Mouse (Mus musculus): ENCODE results near the gene Anp32e. TPM values are rescaled to one million over a fixed set of nuclear protein-coding genes. Genes with fewer than 3 reads are reported as not detected.
"Not testable (repeated sequence)": the region's sequence is repeated elsewhere in the genome, so short reads cannot be mapped to it uniquely, and the experiment has no call there.

Anp32e gene
- polyA plus RNA-seq, 1 experiment, result 275 TPM

DNA sequence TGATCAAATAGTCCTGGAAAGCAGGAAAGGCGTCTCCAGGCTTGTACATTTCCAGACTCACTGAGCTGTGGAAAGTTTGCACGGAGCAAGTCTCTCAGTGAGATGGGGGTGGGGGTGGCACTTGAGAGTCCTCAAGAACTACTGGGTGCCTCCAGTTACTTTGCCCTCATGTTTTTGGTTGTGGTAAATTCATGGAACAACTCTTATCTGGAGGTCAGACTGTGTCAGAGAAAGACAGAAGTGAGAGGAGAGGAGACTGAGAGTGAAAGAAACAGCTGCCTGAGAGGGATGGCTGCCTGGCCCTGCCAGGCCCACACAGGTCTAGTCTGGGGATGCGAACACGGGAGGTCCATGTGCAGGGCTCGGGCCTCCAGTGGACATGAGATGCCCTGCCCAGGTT, 26.3 kb downstream of the Anp32e start:
- no peak overlapping the region for H3K4me3 ChIP-seq (replicated peaks; ENCODE audit: control insufficient read depth, low read depth, low read length)
- 91% methylated on average over 5 of the region's 5 CpGs for WGBS
- no peaks in the 10 kb centered on the region; the same call in 1 of the 2 replicates for H3K4me1 ChIP-seq (ENCODE audit: control insufficient read depth, insufficient read depth, low read length)
- H3K27ac ChIP-seq (ENCODE audit: control insufficient read depth, insufficient read depth, low read depth, low read length, poor library complexity), result no peak overlapping the region
- TF ChIP-seq POLR2A (IDR thresholded peaks at IDR 0.05; ENCODE audit: borderline replicate concordance, control insufficient read depth, low read depth, low read length) (no peak), CTCF (IDR thresholded peaks at IDR 0.05; ENCODE audit: control insufficient read depth, insufficient read depth, low read length) (no peak)

DNA sequence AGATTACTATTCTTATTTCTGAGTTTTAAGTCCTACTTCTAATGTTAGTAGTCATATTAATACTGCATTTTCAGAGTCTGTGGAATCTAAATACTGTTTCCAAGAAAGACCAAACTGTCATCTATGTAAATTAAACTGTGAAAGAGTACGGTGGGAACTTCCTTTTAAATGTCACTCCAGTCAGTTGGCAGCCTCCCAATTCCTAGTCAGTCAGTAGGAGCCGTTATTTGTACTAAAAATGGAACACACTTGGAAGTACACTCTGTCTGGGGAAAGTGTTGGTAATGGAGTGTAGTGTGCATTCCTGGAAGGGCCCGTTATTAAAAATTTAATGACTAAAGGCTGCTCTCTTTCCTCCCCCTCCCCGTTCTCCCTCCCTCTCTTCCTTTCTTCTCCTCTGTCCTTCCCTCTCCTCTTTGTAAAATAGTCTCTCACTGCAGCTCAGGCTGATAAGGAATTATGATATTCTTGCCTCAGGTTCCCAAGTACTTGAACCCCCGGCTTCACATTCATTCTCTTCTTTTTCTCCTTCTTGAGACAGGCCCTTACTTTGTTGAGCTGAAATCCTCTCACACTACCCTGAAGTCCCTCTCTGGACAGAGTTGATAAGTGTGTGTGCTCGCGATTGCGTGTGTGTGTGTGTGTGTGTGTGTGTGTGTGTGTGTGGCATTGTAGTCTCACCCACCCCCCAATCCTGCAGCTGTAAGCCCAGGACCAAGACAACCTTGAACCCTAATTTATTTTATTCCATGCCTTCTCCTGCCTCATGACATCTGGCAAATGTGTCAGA, 28.5 kb downstream of the Anp32e start:
- no peak overlapping the region for H3K4me3 ChIP-seq (replicated peaks; ENCODE audit: control insufficient read depth, low read depth, low read length)
- no peak for TF ChIP-seq CTCF (IDR thresholded peaks at IDR 0.05; ENCODE audit: control insufficient read depth, insufficient read depth, low read length)
- no peak for TF ChIP-seq POLR2A (IDR thresholded peaks at IDR 0.05; ENCODE audit: borderline replicate concordance, control insufficient read depth, low read depth, low read length)
- H3K4me1 ChIP-seq (ENCODE audit: control insufficient read depth, insufficient read depth, low read length), result no peaks in the 10 kb centered on the region; the same call in 1 of the 2 replicates
- no peak overlapping the region for H3K27ac ChIP-seq (ENCODE audit: control insufficient read depth, insufficient read depth, low read depth, low read length, poor library complexity)
- WGBS, result 22% methylated on average over 8 of the region's 8 CpGs

DNA sequence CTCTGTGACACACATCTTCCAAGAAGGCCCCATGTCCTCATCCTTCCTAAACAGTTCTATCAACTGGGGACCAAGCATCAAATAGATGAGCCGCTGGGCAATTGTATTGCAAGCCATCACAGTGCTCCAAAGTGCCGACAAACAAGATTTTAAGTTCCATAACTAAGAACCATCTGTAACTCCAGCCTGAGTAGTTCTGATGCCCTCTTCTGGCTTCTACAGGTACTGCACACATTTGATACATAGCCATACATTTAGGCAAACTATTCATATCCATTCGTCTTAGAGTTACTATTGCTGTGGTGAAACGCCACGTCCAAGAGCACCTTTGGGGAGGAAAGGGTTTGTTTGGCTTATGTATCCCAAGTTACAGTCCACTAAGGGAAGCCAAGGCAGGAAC, 30.0 kb downstream of the Anp32e start:
- H3K4me1 ChIP-seq (ENCODE audit: control insufficient read depth, insufficient read depth, low read length), result no peaks in the 10 kb centered on the region; the same call in 1 of the 2 replicates
- 63% methylated on average over 5 of the region's 5 CpGs for WGBS
- TF ChIP-seq CTCF (IDR thresholded peaks at IDR 0.05; ENCODE audit: control insufficient read depth, insufficient read depth, low read length) (no peak), POLR2A (IDR thresholded peaks at IDR 0.05; ENCODE audit: borderline replicate concordance, control insufficient read depth, low read depth, low read length) (no peak)
- H3K4me3 ChIP-seq (replicated peaks; ENCODE audit: control insufficient read depth, low read depth, low read length), result no peak overlapping the region
- no peak overlapping the region for H3K27ac ChIP-seq (ENCODE audit: control insufficient read depth, insufficient read depth, low read depth, low read length, poor library complexity)

GRCm38 (mm10) chr3:95959807-95960206, 30.8 kb downstream of the Anp32e start:
- 72% methylated on average over 1 of the region's 1 CpGs for WGBS
- H3K4me3 ChIP-seq (replicated peaks; ENCODE audit: control insufficient read depth, low read depth, low read length), result no peak overlapping the region
- TF ChIP-seq POLR2A (IDR thresholded peaks at IDR 0.05; ENCODE audit: borderline replicate concordance, control insufficient read depth, low read depth, low read length) (no peak), CTCF (IDR thresholded peaks at IDR 0.05; ENCODE audit: control insufficient read depth, insufficient read depth, low read length) (no peak)
- H3K27ac ChIP-seq (ENCODE audit: control insufficient read depth, insufficient read depth, low read depth, low read length, poor library complexity), result no peak overlapping the region
- no peaks in the 10 kb centered on the region; the same call in 1 of the 2 replicates for H3K4me1 ChIP-seq (ENCODE audit: control insufficient read depth, insufficient read depth, low read length)

GRCm38 (mm10) chr3:95962182-95962581, 33.1 kb downstream of the Anp32e start:
- H3K4me3 ChIP-seq (replicated peaks; ENCODE audit: control insufficient read depth, low read depth, low read length); H3K27ac ChIP-seq (ENCODE audit: control insufficient read depth, insufficient read depth, low read depth, low read length, poor library complexity); H3K4me1 ChIP-seq (ENCODE audit: control insufficient read depth, insufficient read depth, low read length): not testable (repeated sequence)
- 85% methylated on average over 8 of the region's 8 CpGs for WGBS

DNA sequence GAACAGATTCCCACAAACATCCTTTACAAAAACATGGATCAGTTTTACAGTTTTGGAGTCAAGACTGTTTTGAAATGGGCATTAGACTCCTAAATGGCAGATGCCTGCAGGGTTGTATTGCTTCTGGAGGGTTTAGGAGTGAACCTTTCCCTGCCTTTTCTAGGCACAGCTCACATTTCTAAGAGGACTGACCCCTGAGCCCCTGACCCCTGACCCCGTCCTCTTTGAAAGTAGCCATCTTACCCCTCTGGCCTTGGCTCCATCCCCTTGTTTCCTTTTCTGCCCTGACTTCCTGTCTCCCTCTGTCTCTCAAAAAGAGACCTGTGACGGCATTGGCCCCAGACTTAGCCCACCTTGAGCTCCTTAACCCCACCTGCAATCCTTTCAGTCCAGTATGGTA, 34.2 kb downstream of the Anp32e start:
- Histone ChIP-seq H3K4me1 (ENCODE audit: control insufficient read depth, insufficient read depth, low read length) (no peaks in the 10 kb centered on the region; the same call in 1 of the 2 replicates), H3K4me3 (replicated peaks; ENCODE audit: control insufficient read depth, low read depth, low read length) (no peak overlapping the region), H3K27ac (ENCODE audit: control insufficient read depth, insufficient read depth, low read depth, low read length, poor library complexity) (no peak overlapping the region)
- 66% methylated on average over 2 of the region's 2 CpGs for WGBS
- TF ChIP-seq CTCF (IDR thresholded peaks at IDR 0.05; ENCODE audit: control insufficient read depth, insufficient read depth, low read length) (no peak), POLR2A (IDR thresholded peaks at IDR 0.05; ENCODE audit: borderline replicate concordance, control insufficient read depth, low read depth, low read length) (no peak)

- TF ChIP-seq CTCF (IDR thresholded peaks at IDR 0.05; ENCODE audit: control insufficient read depth, insufficient read depth, low read length) (peak; percentile 55), POLR2A (IDR thresholded peaks at IDR 0.05; ENCODE audit: borderline replicate concordance, control insufficient read depth, low read depth, low read length) (no peak)
- Histone ChIP-seq H3K4me3 (replicated peaks; ENCODE audit: control insufficient read depth, low read depth, low read length) (no peak overlapping the region), H3K27ac (ENCODE audit: control insufficient read depth, insufficient read depth, low read depth, low read length, poor library complexity) (no peak overlapping the region), H3K4me1 (ENCODE audit: control insufficient read depth, insufficient read depth, low read length) (no peaks in the 10 kb centered on the region; the same call in 1 of the 2 replicates)
- 35% methylated on average over 4 of the region's 4 CpGs for WGBS
These were observed 34.6 kb downstream of the Anp32e start for GRCm38 (mm10) chr3:95963681-95964080.

DNA sequence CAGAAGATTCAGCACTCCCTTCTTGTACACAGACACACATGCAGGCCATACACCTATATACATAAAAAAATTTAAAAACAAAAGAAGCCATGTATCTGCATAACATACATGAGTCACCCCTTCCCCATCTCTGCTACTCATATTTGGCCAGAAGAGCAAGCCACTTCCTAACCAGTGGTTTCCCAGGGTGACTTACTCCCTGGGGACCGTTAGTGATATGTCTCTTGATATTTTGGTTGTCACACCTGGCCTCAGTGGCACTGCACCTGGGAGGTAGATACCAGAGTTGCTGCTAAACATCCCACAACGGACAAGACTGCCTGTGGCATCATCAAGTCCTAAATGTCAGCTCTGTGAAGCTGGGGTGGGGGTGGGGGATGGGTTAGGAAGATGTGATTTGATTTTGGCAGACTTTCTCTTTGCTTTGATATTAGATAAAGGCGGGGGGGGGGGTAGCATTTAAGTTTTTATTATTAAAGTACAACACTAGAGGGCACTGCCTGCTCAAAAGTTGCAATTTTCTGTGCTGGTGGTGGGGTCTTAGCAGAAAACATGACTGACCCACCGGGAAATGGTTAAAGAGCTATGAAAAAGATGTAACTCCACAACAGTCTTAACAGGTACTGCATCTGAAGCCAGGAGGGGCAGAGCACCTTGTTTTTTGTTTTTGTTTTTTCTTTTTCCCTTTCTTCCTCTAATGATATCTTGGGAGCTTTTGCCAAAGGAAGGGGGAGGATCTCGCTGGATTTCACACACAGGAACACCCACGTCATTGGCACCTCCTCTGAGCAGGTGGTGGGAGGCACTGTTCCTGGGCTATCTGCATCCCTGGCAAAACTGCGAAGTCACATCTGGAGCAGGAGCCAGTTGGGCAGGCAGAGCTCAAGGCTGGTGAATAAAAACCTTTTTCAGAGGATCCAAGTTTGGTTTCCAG, 36.7 kb downstream of the Anp32e start:
- Histone ChIP-seq H3K4me1 (ENCODE audit: control insufficient read depth, insufficient read depth, low read length) (no peaks in the 10 kb centered on the region; the same call in 1 of the 2 replicates), H3K27ac (ENCODE audit: control insufficient read depth, insufficient read depth, low read depth, low read length, poor library complexity) (peak overlapping the region; percentile 42), H3K4me3 (replicated peaks; ENCODE audit: control insufficient read depth, low read depth, low read length) (no peak overlapping the region)
- WGBS, result 7% methylated on average over 7 of the region's 7 CpGs
- TF ChIP-seq POLR2A (IDR thresholded peaks at IDR 0.05; ENCODE audit: borderline replicate concordance, control insufficient read depth, low read depth, low read length) (no peak), CTCF (IDR thresholded peaks at IDR 0.05; ENCODE audit: control insufficient read depth, insufficient read depth, low read length) (no peak)
